ENCODE assay signal across 19 mouse cellular contexts in genomic region chr5:66830206-66830605, GRCm38 (mm10).
"Had no signal": no experiment of that assay in that cellular context is flagged by ENCODE, and none has a peak within 500 bp of the region (broad histone marks: within the 10 kb centered on the region; RNA-seq: fewer than 3 reads in every experiment).

No protein-coding gene starts in this region.

- H3K4me3 ChIP-seq: kidney, embryonic 15.5 days; left cerebral cortex, adult 2 months; limb, embryonic 12.5 days; liver, embryonic 13.5 days; midbrain, embryonic 12.5 days; midbrain, embryonic 15.5 days; myocyte; neural tube, embryonic 13.5 days had no signal

- H3K4me2 ChIP-seq: kidney, embryonic 15.5 days; limb, embryonic 12.5 days; liver, embryonic 13.5 days; lung, embryonic 14.5 days; midbrain, embryonic 12.5 days; midbrain, embryonic 15.5 days; neural tube, embryonic 13.5 days had no signal

- H3K9ac ChIP-seq: kidney, embryonic 15.5 days; limb, embryonic 12.5 days; liver, embryonic 13.5 days; lung, embryonic 14.5 days; midbrain, embryonic 12.5 days; midbrain, embryonic 15.5 days; neural tube, embryonic 13.5 days had no signal

- H3K36me3 ChIP-seq: kidney, embryonic 15.5 days; limb, embryonic 12.5 days; liver, embryonic 13.5 days; midbrain, embryonic 12.5 days; midbrain, embryonic 15.5 days; neural tube, embryonic 13.5 days had no signal

- H3K9me3 ChIP-seq: kidney, embryonic 15.5 days; limb, embryonic 12.5 days; liver, embryonic 13.5 days; midbrain, embryonic 12.5 days; midbrain, embryonic 15.5 days; neural tube, embryonic 13.5 days had no signal

- H3K4me1 ChIP-seq: kidney, embryonic 15.5 days; liver, embryonic 13.5 days; midbrain, embryonic 15.5 days had no signal

- DNase-seq: kidney, adult 8-10 months; kidney, postnatal 10 days; kidney, postnatal 36 days; layer of hippocampus, postnatal 36 days; liver, embryonic 13.5 days; lung, embryonic 14.5 days; retina, postnatal 1 day; right cerebral cortex, postnatal 25 days; thymus, adult 18-20 months; thymus, postnatal 36 days had no signal

- H3K27me3 ChIP-seq: kidney, embryonic 15.5 days; limb, embryonic 12.5 days; liver, embryonic 13.5 days; midbrain, embryonic 12.5 days; midbrain, embryonic 15.5 days; neural tube, embryonic 13.5 days had no signal

- ATAC-seq: lung, postnatal 0 days; midbrain, embryonic 15.5 days had no signal

- H3K27ac ChIP-seq: kidney, embryonic 15.5 days; left cerebral cortex, adult 2 months; limb, embryonic 12.5 days; liver, embryonic 13.5 days; macrophage; midbrain, embryonic 12.5 days; midbrain, embryonic 15.5 days; neural tube, embryonic 13.5 days had no signal
